In the genomic region with DNA sequence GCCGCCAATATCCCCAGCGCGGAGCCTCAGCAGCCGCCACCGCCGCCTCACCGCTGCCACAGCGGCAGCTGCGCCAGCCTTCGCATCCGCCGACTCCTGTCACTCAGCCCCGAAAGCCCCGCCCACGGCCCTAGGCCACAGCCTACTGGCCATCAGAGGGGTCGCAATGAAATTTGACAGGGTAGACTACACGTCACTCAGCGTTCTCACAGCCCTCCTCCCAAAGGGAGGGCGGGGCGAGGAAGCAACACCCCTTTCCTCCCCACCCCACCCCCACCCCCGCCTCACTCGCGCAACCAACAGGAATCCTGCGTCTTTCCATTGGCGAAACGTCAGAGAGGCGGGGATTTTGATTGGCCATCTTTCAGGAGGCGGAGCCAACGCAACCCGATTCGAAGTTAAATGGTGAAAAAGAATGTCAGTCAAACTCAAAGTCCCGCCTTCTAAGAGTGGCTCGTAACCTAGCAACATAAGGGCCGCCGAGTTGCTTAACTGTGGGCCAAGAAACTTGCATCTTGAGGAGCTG, we compare ENCODE assay signal across 8 mouse cellular contexts. TPM values are rescaled to one million over a fixed set of nuclear protein-coding genes. Genes with fewer than 3 reads are reported as not detected.
A peak's percentile ranks its signal among the peaks of the same experiment; 100 is the strongest.
DNase-seq lines count a peak whose midpoint lies in the region; ATAC-seq lines count a peak whose summit lies in the region.

TSS of gene Tpcn1 (minus strand) at position 105 of the 526 bp plus-strand sequence.
TSS of gene Iqcd (plus strand) at position 448 of the 526 bp plus-strand sequence.

- peak; percentile 95 for DNase-seq in MEL-GATA-1-ER (ENCODE audit: extremely low read depth, low read depth)
- DNase-seq in cerebellum, adult 8-10 months: peak; percentile 98
- DNase-seq in hindbrain, embryonic 11.5 days (ENCODE audit: low spot score): peak; percentile 100
- DNase-seq in layer of hippocampus, postnatal 10 days (ENCODE audit: low spot score in 2 of 2): peak; percentile 99
- peak; percentile 100 for DNase-seq in lung, postnatal 10 days
- DNase-seq in ovary, postnatal 36 days (ENCODE audit: low spot score): peak; percentile 99
- DNase-seq in thymus, postnatal 25 days: peak; percentile 99

- H3K36me3 ChIP-seq in hindbrain, embryonic 11.5 days (ENCODE audit: control insufficient read depth, insufficient read depth, low read length): no peaks in the 10 kb centered on the region

- no peaks in the 10 kb centered on the region for H3K9me3 ChIP-seq in hindbrain, embryonic 11.5 days (ENCODE audit: control insufficient read depth, low read length)

- H3K9ac ChIP-seq in hindbrain, embryonic 11.5 days (ENCODE audit: low read depth, low read length): peak within 1 kb of the TSS; percentile 74

- H3K4me2 ChIP-seq in hindbrain, embryonic 11.5 days (replicated peaks; ENCODE audit: low read depth, low read length): peak within 1 kb of the TSS; percentile 80

- H3K4me3 ChIP-seq in hindbrain, embryonic 11.5 days (ENCODE audit: low read depth, low read length): peak within 1 kb of the TSS; percentile 58

- peak; percentile 94 for ATAC-seq in frontal cortex, adult (ENCODE audit: low TSS enrichment)
- peak; percentile 98 for ATAC-seq in hindbrain, embryonic 11.5 days (ENCODE audit: low FRiP score)

- H3K27me3 ChIP-seq in hindbrain, embryonic 11.5 days (ENCODE audit: control insufficient read depth, insufficient read depth, low read length): no peaks in the 10 kb centered on the region

- H3K4me1 ChIP-seq in hindbrain, embryonic 11.5 days (replicated peaks; ENCODE audit: control insufficient read depth, insufficient read depth, low read length): peaks cover 5% of the 10 kb centered on the region

- under 1% methylated on average over 35 of the region's 35 CpGs for WGBS in hindbrain, embryonic 11.5 days

- 0 out of 2 replicates have a peak within 1 kb of the TSS, but pooled peaks have one; percentile 48 for H3K27ac ChIP-seq in hindbrain, embryonic 11.5 days (ENCODE audit: low read depth, low read length)

RNA-seq across cellular contexts. Expression of gene Tpcn1, which starts in this region (rescaled TPM):
- 12.5 and 15.6 TPM in 2 replicates for polyA plus RNA-seq in hindbrain, embryonic 11.5 days (2014; fragmentation: Nextera tagmentation; extraction: Ambion mirVana)
- total RNA-seq in layer of hippocampus, postnatal 10 days (2021): 10 to 100 TPM; 44.1 to 47.4 TPM

RNA-seq across cellular contexts. Expression of gene Iqcd, which starts in this region (rescaled TPM):
- polyA plus RNA-seq in hindbrain, embryonic 11.5 days (2014; fragmentation: Nextera tagmentation; extraction: Ambion mirVana): 1.1 and 1.4 TPM in 2 replicates
- total RNA-seq in layer of hippocampus, postnatal 10 days (2021): 1 to 10 TPM in 1 of 2 experiments, under 1 TPM in 1; 0.91 to 1.2 TPM

Comparison
In these comparisons a context has a peak if more than half of its experiments do, and no peak if none do; other contexts are left out.
1. Peak in every context shown above with its lines: DNase-seq, ATAC-seq, H3K4me3 ChIP-seq and H3K27ac ChIP-seq.